In the genomic region with DNA sequence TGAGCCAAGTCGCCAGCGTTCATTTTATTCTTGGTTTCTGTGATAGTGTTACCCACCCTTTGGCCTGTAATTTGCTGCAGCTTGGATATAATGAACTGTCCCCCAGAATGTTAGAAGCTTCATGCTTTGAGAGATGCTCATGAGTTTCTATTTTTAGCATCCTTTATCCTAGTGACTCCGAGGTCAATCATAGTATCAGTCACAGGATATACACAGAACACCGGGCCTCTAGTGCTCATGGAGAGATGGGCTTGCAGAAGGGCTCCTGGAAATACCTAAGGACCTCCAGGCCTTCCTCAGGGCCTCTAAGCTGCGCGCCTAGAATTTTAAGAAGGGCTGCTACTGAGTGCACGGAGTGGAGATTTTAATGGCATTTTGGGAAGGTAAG, we compare ENCODE assay signal across 20 mouse cellular contexts.
DNase-seq lines count a peak whose midpoint lies in the region; ATAC-seq lines count a peak whose summit lies in the region.
"Had no signal": no experiment of that assay in that cellular context is flagged by ENCODE, and none has a peak within 500 bp of the region (broad histone marks: within the 10 kb centered on the region; RNA-seq: fewer than 3 reads in every experiment).

No protein-coding gene starts in this region.

- H3K4me1 ChIP-seq in heart, embryonic 11.5 days (ENCODE audit: control insufficient read depth, insufficient read depth, low read length): peaks cover 24% of the 10 kb centered on the region
- H3K4me1 ChIP-seq in kidney, embryonic 15.5 days: peaks cover 23% of the 10 kb centered on the region
- peaks cover 9% of the 10 kb centered on the region; the same call in 1 of the 2 replicates for H3K4me1 ChIP-seq in intestine, embryonic 15.5 days (replicated peaks)
- H3K4me1 ChIP-seq in stomach, embryonic 14.5 days (ENCODE audit: control insufficient read depth, insufficient read depth, low read length): peaks cover 18% of the 10 kb centered on the region
- H3K4me1 ChIP-seq in forebrain, embryonic 15.5 days: no peaks in the 10 kb centered on the region
- H3K4me1 ChIP-seq: forebrain, embryonic 12.5 days; midbrain, embryonic 12.5 days; neural tube, embryonic 13.5 days had no signal

- H3K9ac ChIP-seq in heart, embryonic 11.5 days (ENCODE audit: low read depth, low read length): no peak overlapping the region
- H3K9ac ChIP-seq in kidney, embryonic 15.5 days: no peak overlapping the region
- no peak overlapping the region for H3K9ac ChIP-seq in intestine, embryonic 15.5 days
- no peak overlapping the region for H3K9ac ChIP-seq in stomach, embryonic 14.5 days (replicated peaks; ENCODE audit: low read depth, low read length)
- no peak overlapping the region for H3K9ac ChIP-seq in forebrain, embryonic 15.5 days (replicated peaks)
- H3K9ac ChIP-seq: forebrain, embryonic 12.5 days; hindbrain, embryonic 14.5 days; liver, embryonic 14.5 days; midbrain, embryonic 12.5 days; neural tube, embryonic 13.5 days had no signal

- intact Hi-C loops in heart, postnatal 14 days (cut with DNase I): no loop called here

- no peak for DNase-seq in heart, postnatal 14 days
- DNase-seq in kidney, postnatal 10 days: no peak
- DNase-seq: adrenal gland, adult 8-10 months; cerebellum, postnatal 10 days; gastrocnemius, postnatal 36 days; kidney, adult 18-20 months; right cerebral cortex, postnatal 14 days; thymus, postnatal 4 days had no signal

- H3K4me2 ChIP-seq in heart, embryonic 11.5 days: no peak overlapping the region
- no peak overlapping the region for H3K4me2 ChIP-seq in kidney, embryonic 15.5 days
- H3K4me2 ChIP-seq in intestine, embryonic 15.5 days (replicated peaks): no peak overlapping the region
- H3K4me2 ChIP-seq in stomach, embryonic 14.5 days (replicated peaks; ENCODE audit: low read depth, low read length): no peak overlapping the region
- no peak overlapping the region for H3K4me2 ChIP-seq in forebrain, embryonic 15.5 days (replicated peaks)
- H3K4me2 ChIP-seq: forebrain, embryonic 12.5 days; hindbrain, embryonic 14.5 days; midbrain, embryonic 12.5 days; neural tube, embryonic 13.5 days had no signal

- WGBS in heart, embryonic 11.5 days (ENCODE audit: insufficient replicate concordance): 41% methylated on average over 7 of the region's 7 CpGs
- WGBS in kidney, embryonic 15.5 days: 39% methylated on average over 7 of the region's 7 CpGs
- 33% methylated on average over 7 of the region's 7 CpGs for WGBS in intestine, embryonic 15.5 days
- 28% methylated on average over 7 of the region's 7 CpGs for WGBS in stomach, embryonic 14.5 days
- WGBS in forebrain, embryonic 15.5 days: 86% methylated on average over 7 of the region's 7 CpGs

- H3K4me3 ChIP-seq in heart, embryonic 11.5 days (ENCODE audit: low read depth, low read length): no peak overlapping the region
- H3K4me3 ChIP-seq in kidney, embryonic 15.5 days (replicated peaks): no peak overlapping the region
- H3K4me3 ChIP-seq in intestine, embryonic 15.5 days (replicated peaks): no peak overlapping the region
- H3K4me3 ChIP-seq in stomach, embryonic 14.5 days (ENCODE audit: low read depth, low read length): no peak overlapping the region
- H3K4me3 ChIP-seq in forebrain, embryonic 15.5 days: no peak overlapping the region
- H3K4me3 ChIP-seq: forebrain, embryonic 12.5 days; left cerebral cortex, adult 2 months; midbrain, embryonic 12.5 days; neural tube, embryonic 13.5 days had no signal

- H3K27me3 ChIP-seq in heart, embryonic 11.5 days (ENCODE audit: control insufficient read depth, insufficient read depth, low read length): no peaks in the 10 kb centered on the region
- no peaks in the 10 kb centered on the region for H3K27me3 ChIP-seq in kidney, embryonic 15.5 days
- no peaks in the 10 kb centered on the region for H3K27me3 ChIP-seq in intestine, embryonic 15.5 days (replicated peaks)
- H3K27me3 ChIP-seq in stomach, embryonic 14.5 days (ENCODE audit: control insufficient read depth, insufficient read depth, low read length): no peaks in the 10 kb centered on the region
- no peaks in the 10 kb centered on the region for H3K27me3 ChIP-seq in forebrain, embryonic 15.5 days
- H3K27me3 ChIP-seq: forebrain, embryonic 12.5 days; midbrain, embryonic 12.5 days; neural tube, embryonic 13.5 days had no signal

- ATAC-seq in heart, embryonic 11.5 days (replicated peaks; ENCODE audit: insufficient number of reproducible peaks, low FRiP score, low TSS enrichment): no peak
- 0 out of 2 replicates have a peak, but pooled peaks have one; percentile 33 for ATAC-seq in kidney, embryonic 15.5 days (replicated peaks; ENCODE audit: low FRiP score)
- ATAC-seq in intestine, embryonic 15.5 days: peak; percentile 55; the same call in 1 of the 2 replicates
- peak; percentile 35; the same call in 1 of the 2 replicates for ATAC-seq in stomach, embryonic 14.5 days (ENCODE audit: insufficient number of reproducible peaks, insufficient read depth, low FRiP score, low read depth)
- no peak for ATAC-seq in frontal cortex, adult (ENCODE audit: low TSS enrichment)
- no peak for ATAC-seq in forebrain, embryonic 15.5 days (replicated peaks)

- H3K9me3 ChIP-seq in heart, embryonic 11.5 days (replicated peaks; ENCODE audit: control insufficient read depth, low read length): no peaks in the 10 kb centered on the region
- H3K9me3 ChIP-seq in kidney, embryonic 15.5 days (replicated peaks): no peaks in the 10 kb centered on the region
- no peaks in the 10 kb centered on the region for H3K9me3 ChIP-seq in intestine, embryonic 15.5 days
- H3K9me3 ChIP-seq in stomach, embryonic 14.5 days (ENCODE audit: control insufficient read depth, low read depth, low read length): no peaks in the 10 kb centered on the region
- H3K9me3 ChIP-seq in forebrain, embryonic 15.5 days: no peaks in the 10 kb centered on the region
- H3K9me3 ChIP-seq: forebrain, embryonic 12.5 days; midbrain, embryonic 12.5 days; neural tube, embryonic 13.5 days had no signal

- H3K27ac ChIP-seq in heart, embryonic 11.5 days (ENCODE audit: low read depth, low read length): peak overlapping the region; percentile 36
- H3K27ac ChIP-seq in kidney, embryonic 15.5 days: peak overlapping the region; percentile 75
- H3K27ac ChIP-seq in intestine, embryonic 15.5 days: peak overlapping the region; percentile 75
- peak overlapping the region; percentile 76 for H3K27ac ChIP-seq in stomach, embryonic 14.5 days (ENCODE audit: low read length)
- H3K27ac ChIP-seq in forebrain, embryonic 15.5 days (replicated peaks): no peak overlapping the region
- H3K27ac ChIP-seq: forebrain, embryonic 12.5 days; hindbrain, embryonic 14.5 days; left cerebral cortex, adult 2 months; liver, embryonic 14.5 days; midbrain, embryonic 12.5 days; neural tube, embryonic 13.5 days had no signal

- H3K36me3 ChIP-seq in heart, embryonic 11.5 days (ENCODE audit: control insufficient read depth, insufficient read depth, low read length): 0 out of 2 replicates have a peak, but pooled peaks cover 2% of the 10 kb centered on the region
- peaks cover 12% of the 10 kb centered on the region for H3K36me3 ChIP-seq in kidney, embryonic 15.5 days
- H3K36me3 ChIP-seq in intestine, embryonic 15.5 days: no peaks in the 10 kb centered on the region
- no peaks in the 10 kb centered on the region; the same call in 1 of the 2 replicates for H3K36me3 ChIP-seq in stomach, embryonic 14.5 days (ENCODE audit: control insufficient read depth, insufficient read depth, low read length)
- H3K36me3 ChIP-seq in forebrain, embryonic 15.5 days: peaks cover under 1% of the 10 kb centered on the region; the same call in 1 of the 2 replicates

Comparison
In these comparisons a context has a peak if more than half of its experiments do, and no peak if none do; other contexts are left out.
1. ATAC-seq: peak in kidney, embryonic 15.5 days (single experiment), intestine, embryonic 15.5 days (single experiment) and stomach, embryonic 14.5 days (single experiment); none in heart, embryonic 11.5 days (single experiment), frontal cortex, adult (single experiment) and forebrain, embryonic 15.5 days (single experiment).